Mouse (Mus musculus) bone marrow, adult 2 months (tissue): Measurements from ENCODE around the gene Syt3. TPM values are rescaled to one million over a fixed set of nuclear protein-coding genes. Genes with fewer than 3 reads are reported as not detected.

ENCODE experiments used
- H3K27ac ChIP-seq: fragments of 200-500 bp; 2 replicates; pipeline ENCODE4 v1.5.1; 2012; ENCODE audit warnings: low read depth, mild to moderate bottlenecking, control low read depth, inconsistent platforms, low read length; ENCODE audit not compliant: control insufficient read depth, poor library complexity, insufficient read depth
- H3K4me1 ChIP-seq: fragments of 200-500 bp; 2 replicates; pipeline ENCODE4 v1.6.1; 2011; ENCODE audit warnings: low read length; ENCODE audit not compliant: control insufficient read depth, insufficient read depth
- H3K4me3 ChIP-seq: fragments of 200-500 bp; replicated peaks from 2 replicates; pipeline ENCODE3; 2011; ENCODE audit warnings: mild to moderate bottlenecking, low read depth, low read length, control low read depth; ENCODE audit not compliant: control insufficient read depth
- CTCF ChIP-seq: fragments of 200-500 bp; IDR thresholded peaks from 2 replicates; pipeline ENCODE4 v1.5.1; 2011; ENCODE audit warnings: low read length, control low read depth; ENCODE audit not compliant: control insufficient read depth, insufficient read depth
- POLR2A ChIP-seq: fragments of 200-500 bp; IDR thresholded peaks from 2 replicates; pipeline ENCODE4 v1.6.1; 2011; ENCODE audit warnings: low read depth, mild to moderate bottlenecking, control low read depth, low read length, borderline replicate concordance; ENCODE audit not compliant: control insufficient read depth
- WGBS: fragments of 180-500 bp; shearing (Covaris S2); methylation state at CpG from one replicate; pipeline ENCODE4 v1.1.7; 2018; 5-methylcytosine and 5-hydroxymethylcytosine counted together
- polyA plus RNA-seq: library from polyadenylated mRNA; stranded (reverse); fragments of >200 nt; gene quantifications from 2 replicates; pipeline ENCODE4 v1.2.4, GENCODE M21; 2011; ENCODE audit warnings: low replicate concordance; ENCODE audit not compliant: missing spikeins, insufficient read depth, insufficient read length

The Syt3 gene
- polyA plus RNA-seq, 1 experiment: not detected

DNA sequence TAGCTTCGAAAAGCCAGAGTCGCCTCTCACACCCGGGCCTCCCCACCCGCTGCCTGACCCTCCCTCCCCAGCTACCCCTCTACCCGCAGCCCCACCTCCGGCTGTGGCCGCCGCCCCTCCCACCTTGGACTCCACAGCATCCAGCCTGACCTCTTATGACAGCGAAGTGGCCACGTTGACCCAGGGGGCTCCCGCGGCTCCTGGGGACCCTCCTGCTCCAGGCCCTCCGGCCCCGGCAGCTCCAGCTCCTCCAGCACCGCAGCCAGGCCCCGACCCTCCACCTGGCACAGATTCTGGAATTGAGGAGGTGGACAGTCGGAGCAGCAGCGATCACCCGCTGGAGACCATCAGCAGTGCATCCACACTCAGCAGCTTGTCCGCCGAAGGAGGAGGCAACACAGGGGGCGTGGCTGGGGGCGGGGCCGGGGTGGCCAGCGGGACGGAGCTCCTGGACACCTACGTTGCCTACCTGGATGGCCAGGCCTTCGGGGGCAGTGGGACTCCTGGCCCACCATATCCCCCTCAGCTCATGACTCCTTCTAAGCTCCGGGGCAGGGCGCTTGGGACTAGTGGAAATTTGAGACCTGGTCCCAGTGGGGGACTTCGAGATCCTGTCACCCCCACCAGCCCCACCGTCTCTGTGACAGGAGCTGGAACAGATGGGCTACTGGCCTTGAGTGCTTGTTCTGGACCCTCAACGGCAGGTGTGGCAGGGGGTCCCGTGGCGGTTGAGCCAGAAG lies 30.1 kb upstream of the Syt3 start:
- H3K4me1 ChIP-seq: no peaks in the 10 kb centered on the region; the same call in 1 of the 2 replicates
- H3K4me3 ChIP-seq: no peak overlapping the region
- no peak overlapping the region for H3K27ac ChIP-seq
- no peak for TF ChIP-seq CTCF
- no peak for TF ChIP-seq POLR2A
- 3% methylated on average over 35 of the region's 35 CpGs for WGBS

DNA sequence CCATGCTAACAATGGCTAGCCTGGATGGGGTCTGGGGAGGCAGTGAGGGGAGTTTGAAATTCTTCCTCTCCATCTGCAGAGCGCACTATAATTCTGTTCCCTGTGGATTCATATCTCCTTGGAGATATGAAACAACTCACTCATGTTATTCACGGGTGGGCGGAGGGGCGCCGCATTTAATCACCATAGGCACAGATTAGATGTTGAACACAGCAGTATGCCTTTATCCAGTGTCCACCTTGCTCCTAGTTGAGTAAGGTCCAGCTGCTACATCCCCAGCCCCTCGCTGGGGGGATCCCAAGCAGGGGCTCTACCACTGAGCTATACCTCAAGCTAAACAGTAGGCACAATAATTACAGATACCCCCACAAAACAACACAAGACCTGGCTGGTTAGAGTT lies 28.5 kb upstream of the Syt3 start:
- Histone ChIP-seq H3K4me3 (no peak overlapping the region), H3K4me1 (no peaks in the 10 kb centered on the region; the same call in 1 of the 2 replicates), H3K27ac (no peak overlapping the region)
- 76% methylated on average over 6 of the region's 6 CpGs for WGBS
- TF ChIP-seq POLR2A (no peak), CTCF (no peak)

- Histone ChIP-seq H3K4me1 (peaks cover 2% of the 10 kb centered on the region; the same call in 1 of the 2 replicates), H3K27ac (no peak overlapping the region), H3K4me3 (no peak overlapping the region)
- TF ChIP-seq CTCF: no peak
- TF ChIP-seq POLR2A: no peak
- 7% methylated on average over 35 of the region's 35 CpGs for WGBS
Measured at GRCm38 (mm10) chr7:44356590-44357481, 27.1 kb upstream of the Syt3 start.

GRCm38 (mm10) chr7:44357531-44357930 lies 26.4 kb upstream of the Syt3 start:
- Histone ChIP-seq H3K27ac (no peak overlapping the region), H3K4me1 (peaks cover 2% of the 10 kb centered on the region; the same call in 1 of the 2 replicates), H3K4me3 (no peak overlapping the region)
- 10% methylated on average over 10 of the region's 10 CpGs for WGBS
- no peak for TF ChIP-seq POLR2A

DNA sequence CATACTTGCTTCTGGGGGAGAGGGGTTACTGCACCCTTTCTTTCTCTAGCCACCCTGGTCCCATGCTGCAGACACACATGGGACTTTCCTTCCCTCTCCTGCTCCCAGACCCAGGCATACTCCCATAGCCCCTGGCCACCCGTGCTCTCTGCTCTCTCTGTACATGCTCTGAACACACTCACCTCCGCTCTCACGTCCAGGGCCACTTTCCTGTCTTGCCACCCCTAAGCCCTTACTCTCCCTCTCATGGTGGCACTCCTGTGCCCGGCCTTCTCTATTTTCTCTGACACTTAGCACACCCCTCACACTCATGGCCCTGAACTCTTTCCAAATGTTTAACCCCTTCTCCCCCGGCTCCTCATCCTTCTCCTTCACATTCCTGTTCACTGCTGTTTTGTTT lies 25.9 kb upstream of the Syt3 start:
- Histone ChIP-seq H3K4me1 (peaks cover 2% of the 10 kb centered on the region; the same call in 1 of the 2 replicates), H3K27ac (no peak overlapping the region), H3K4me3 (no peak overlapping the region)
- TF ChIP-seq POLR2A (no peak), CTCF (no peak)
- 14% methylated on average over 5 of the region's 5 CpGs for WGBS

DNA sequence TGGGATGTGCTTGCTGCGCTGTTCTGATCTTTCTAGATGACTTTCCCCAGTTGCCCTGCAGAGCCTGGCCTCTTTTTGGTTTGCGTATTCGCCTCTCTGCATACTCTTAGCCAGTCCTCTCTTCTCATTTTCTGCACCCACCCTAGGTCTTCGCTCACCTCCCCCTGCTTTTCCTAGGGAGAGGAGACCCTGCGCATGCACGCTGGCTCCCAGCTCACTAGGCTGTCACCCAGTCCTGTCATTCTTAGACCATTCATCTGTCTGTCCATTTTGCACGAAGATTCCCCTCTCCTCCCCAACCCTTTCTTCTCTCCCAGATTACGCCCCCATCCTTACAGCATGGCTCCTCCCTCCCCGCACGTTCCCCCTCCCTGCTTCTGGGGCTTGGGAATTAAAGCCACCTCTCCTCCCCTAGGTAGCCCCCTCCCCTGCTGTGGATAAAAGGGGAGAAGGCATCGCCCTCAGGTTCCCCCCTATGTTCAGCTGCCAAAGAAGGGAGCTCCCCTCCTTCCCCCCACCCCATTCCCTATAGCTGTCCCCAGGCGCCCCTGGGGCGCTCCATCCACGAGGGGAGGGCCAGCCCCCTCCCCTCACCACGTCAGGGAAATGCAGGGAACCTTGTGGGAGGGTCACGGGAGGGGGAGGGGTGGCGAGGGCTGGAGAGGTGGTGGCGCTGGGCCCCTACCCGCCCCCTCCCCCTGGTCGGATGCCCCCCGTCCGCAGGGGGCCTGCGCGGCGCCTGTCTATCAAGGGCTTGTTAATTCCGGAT lies 24.8 kb upstream of the Syt3 start:
- TF ChIP-seq POLR2A (no peak), CTCF (no peak)
- H3K4me1 ChIP-seq: peaks cover 2% of the 10 kb centered on the region; the same call in 1 of the 2 replicates
- no peak overlapping the region for H3K4me3 ChIP-seq
- no peak overlapping the region for H3K27ac ChIP-seq
- WGBS: 9% methylated on average over 26 of the region's 26 CpGs

- TF ChIP-seq POLR2A (peak; percentile 54; the same call in 1 of the 2 replicates), CTCF (no peak)
- Histone ChIP-seq H3K4me1 (peaks cover 2% of the 10 kb centered on the region; the same call in 1 of the 2 replicates), H3K27ac (no peak overlapping the region; the same call in 1 of the 2 replicates), H3K4me3 (peak overlapping the region; percentile 54)
- under 1% methylated on average over 54 of the region's 54 CpGs for WGBS
Measured at GRCm38 (mm10) chr7:44359908-44360672, 23.8 kb upstream of the Syt3 start.
